Mouse (Mus musculus): ENCODE results near the gene Zscan26.

GRCm38 (mm10) chr13:21395211-21395610 is 58.3 kb downstream of the Zscan26 start:
- no peak for TF ChIP-seq CTCF (conservative IDR thresholded peaks at IDR 0.05; ENCODE audit: low read length)
- TF ChIP-seq POU5F1 (IDR thresholded peaks at IDR 0.05; ENCODE audit: borderline replicate concordance, low read length): no peak
- TF ChIP-seq NANOG (IDR thresholded peaks at IDR 0.05; ENCODE audit: borderline replicate concordance, low read length): no peak

All from E14TG2a.4 (cell line).